Mouse (Mus musculus): ENCODE measurements at regions not wholly inside any gene's neighbourhood (a gene's known extent, or its start where the extent isn't known, plus 50 kb on each side); places are given as distances from the start of the nearest gene placed in this dataset.
"Not testable (repeated sequence)": the region's sequence is repeated elsewhere in the genome, so short reads cannot be mapped to it uniquely, and the experiment has no call there.

DNA sequence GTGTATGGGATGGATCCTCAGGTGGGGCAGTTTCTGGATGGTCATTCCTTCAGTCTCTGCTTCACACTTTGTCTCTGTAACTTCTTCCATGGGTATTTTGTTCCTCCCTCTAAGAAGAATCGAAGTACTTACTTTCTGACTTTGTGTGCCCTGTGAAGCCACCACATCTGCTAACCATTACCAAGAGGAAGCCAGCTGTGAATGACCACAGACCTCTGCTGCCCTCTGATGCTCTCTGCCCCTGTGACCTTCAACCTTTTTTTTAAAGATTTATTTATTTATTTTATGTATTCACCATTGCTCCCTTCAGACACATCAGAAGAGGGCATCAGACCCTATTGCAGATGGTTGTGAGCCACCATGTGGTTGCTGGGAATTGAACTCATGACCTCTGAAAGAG lies 475.7 kb upstream of the Gulo start:
- not testable (repeated sequence) for DNase-seq (ENCODE audit: extremely low read depth, low read depth)

DNA sequence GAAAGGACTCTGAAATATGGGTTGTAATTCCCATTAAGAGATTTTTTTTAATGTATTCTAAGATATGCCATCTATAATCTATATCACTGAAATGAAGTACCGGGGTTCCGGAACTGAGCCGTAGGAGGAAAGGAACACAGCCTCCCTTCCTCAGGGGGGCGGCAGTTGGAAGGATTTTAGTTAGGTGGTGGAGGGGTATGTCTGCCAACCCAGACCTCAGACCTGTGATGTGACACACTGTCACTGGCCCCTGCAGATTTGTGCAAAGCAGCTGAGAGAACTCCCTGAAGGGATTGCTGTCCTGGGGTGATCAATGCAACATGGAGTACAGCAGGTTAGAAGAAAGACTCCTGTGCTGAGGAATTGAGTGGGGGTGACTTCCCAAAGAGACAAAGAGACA lies 470.2 kb upstream of the Gulo start:
- DNase-seq (ENCODE audit: extremely low read depth, low read depth): no peak

DNA sequence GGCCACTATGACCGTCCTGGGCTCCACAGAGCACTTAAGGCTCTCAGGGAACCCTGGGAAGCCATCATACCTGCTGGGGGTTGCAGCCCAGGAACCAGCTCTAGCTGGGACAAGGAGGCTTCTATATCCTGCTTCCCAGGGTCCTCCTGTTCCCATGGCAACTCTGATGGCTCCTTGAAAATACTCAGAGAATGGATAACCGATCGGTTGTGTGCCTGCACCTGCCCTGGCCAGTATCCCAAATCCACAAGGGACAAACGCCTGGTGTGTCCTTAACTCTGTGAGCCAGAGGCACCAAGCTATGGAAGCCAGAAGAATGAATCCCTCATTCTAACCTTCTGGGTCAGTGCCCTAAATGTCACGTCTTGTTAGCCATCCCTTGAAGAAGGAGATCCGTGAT lies 469.6 kb upstream of the Gulo start:
- no peak for DNase-seq (ENCODE audit: extremely low read depth, low read depth)

DNA sequence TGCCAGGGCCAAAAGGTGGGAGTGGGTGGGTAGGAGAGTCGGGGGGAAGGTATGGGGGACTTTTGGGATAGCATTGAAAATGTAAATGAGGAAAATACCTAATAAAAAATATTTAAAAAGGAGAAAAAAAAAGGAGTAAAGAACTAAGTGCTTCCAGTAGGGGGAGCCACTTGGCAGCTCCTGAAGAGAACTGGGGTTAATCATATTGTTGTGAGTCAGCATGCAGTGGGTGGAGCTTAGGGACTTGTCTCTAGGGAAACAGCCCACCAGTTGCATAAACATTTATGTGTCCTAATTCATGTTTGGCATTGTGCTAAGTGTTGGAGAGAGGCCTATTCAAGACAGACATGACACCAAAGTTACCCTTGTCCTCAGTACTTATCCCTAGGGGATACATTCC lies 466.0 kb upstream of the Gulo start:
- DNase-seq (ENCODE audit: extremely low read depth, low read depth): peak; percentile 17

DNA sequence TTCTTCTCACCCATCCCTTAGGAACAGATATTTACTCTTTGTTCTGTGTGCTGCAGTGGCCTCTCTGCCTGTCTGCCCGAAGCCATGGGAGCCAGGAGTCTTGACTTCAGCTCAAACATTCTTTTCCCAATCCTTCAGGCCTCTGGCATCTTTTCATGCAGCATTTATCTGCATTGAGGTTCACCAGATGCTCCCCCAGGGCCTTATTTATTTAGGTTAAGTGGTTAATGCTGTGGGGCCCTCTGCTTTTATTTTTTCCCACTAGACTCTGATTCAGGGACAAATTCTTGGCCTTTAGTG lies 464.2 kb upstream of the Gulo start:
- no peak for DNase-seq (ENCODE audit: extremely low read depth, low read depth)

DNA sequence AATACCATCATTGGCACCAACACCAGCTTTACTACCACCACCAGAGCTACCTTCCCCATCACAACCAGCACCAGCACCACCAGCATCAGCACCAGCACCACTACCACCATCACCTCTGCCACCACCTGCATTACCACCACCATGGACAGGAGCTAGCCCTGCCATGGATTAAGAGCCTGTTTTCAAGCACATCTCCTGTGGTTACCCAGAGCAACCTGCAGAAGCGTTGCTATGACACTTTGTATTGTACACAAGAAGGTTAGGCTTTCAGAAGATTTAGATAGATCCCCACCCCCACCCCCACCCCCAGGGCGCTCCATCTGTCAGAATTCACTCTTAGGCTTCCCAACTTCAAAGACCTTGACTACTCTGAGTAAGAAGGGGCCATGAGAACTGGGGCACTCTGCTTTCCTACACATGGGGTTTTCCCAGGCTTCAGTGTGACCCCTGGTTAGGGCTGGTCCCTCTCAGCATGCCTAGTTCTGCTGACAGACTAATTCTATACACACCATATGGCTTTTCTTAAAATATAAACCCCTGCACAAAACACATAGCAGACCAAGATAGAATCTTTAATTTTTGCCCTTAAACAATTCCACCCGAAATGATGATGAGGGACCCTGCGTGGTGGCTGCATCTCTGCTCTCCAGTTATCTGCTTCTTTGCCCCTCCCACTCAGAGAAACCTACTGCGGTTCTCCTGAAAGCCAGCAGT lies 463.7 kb upstream of the Gulo start:
- DNase-seq (ENCODE audit: extremely low read depth, low read depth): no peak

DNA sequence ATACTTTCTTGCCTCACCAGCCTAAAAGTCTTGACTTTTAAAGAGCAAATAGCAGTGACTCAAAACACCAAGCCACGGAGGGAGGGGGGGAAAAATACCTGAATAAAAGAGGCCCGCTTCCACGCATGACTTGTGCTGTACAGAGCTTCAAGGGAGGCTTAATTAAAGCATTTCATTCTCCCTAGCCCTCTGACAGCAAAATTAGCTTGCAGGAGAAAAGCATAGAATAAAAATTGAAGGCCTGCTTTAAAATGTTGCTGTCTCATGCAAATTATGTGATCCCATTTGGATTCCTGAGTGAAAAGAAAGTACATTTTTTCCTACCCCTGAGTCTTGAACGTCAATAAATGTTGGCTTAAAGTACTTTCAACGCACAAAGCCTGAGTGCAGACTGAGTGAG lies 453.1 kb upstream of the Gulo start:
- DNase-seq (ENCODE audit: extremely low read depth, low read depth): no peak

DNA sequence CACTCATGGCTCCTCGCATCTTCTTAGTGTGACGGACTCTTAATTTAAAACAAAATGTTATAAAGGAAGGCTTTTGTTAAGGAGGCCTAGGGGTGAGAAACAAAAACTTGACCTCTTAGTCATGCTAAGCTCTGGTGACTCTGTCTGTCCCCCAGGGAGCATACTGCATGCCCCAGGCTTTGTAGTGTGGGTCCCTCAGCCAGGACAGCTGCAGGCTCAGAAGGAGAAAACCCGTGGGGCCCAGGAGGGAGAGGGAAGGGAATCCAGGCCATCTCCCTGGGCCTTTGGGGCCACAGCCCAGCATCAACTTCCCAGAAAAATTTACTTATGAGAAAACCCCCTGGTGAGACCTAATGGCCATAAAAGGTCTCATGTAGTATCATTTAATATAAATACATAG lies 451.8 kb upstream of the Gulo start:
- DNase-seq (ENCODE audit: extremely low read depth, low read depth): no peak

DNA sequence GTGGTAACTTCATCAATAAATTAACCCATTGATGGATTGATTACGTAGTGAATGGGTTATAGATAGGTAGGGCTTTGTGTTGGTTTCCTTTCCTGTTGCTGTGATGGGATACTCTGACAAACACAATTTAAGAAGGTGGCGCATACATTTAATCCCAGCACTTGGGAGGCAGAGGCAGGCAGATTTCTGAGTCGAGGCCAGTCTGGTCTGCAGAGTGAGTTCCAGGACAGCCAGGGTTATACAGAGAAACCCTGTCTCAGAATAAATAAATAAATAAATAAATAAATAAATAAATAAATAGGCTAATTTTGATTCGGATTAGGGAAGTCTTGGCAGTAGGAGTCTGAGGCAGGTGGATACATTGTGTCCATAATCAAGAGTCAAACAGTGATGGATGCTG lies 449.7 kb upstream of the Gulo start:
- DNase-seq (ENCODE audit: extremely low read depth, low read depth): no peak

DNA sequence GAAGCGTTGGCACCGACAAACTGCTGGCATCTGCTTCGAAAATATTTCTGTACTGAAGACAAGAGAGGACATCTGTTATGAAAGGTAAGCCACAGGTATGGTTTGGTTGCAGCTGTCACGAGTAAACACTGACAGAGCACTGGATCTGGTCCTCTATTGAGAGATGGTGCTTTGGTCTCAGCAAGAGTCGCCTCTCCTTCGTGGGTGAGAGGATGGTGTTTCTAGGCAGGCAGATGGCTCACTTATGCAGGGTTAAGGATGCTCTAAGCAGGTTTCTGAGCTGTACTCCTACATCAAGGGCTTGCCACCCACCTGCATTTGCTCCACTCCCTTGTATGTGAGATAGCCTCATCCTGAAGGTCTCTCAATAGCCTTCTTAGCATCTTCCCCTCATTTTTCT lies 448.3 kb upstream of the Gulo start:
- no peak for DNase-seq (ENCODE audit: extremely low read depth, low read depth)

DNA sequence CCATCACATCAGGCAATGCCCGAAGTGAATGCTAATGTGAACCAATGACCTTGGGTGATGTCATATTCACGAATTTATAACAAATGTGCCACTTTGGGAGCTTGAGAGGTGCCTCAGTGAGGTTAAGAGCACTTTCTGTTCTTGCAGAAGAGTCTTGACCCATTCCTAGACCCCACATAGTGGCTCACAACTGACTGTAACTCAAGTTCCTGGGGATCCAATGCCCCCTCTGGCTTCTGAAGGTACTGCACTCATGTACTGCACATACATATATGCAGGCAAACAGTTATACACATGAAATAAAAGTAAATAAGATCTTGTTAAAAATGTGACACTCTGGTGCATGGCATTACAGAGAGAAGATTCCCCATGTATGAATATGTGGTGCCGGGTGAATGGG lies 443.8 kb upstream of the Gulo start:
- DNase-seq (ENCODE audit: extremely low read depth, low read depth): no peak

DNA sequence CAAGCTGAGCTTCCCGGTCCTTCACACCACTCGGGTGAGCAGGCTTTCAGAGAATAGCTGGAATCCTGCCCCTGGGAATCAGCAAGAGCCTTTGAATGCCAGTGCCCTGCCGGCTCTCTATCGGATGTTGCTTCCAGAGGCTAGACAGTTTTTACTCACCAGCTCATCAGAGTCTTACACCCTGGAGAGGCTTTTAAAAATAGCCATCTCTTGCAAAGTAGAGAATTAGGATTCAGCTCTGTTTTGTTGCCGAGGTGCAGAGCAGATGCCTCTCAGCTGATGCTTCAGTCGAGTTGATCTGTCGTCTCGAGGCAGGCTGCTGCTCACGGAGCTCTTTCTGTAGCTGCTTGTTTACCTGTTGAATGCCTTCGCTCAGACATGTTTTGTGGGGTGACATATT lies 441.3 kb upstream of the Gulo start:
- no peak for DNase-seq (ENCODE audit: extremely low read depth, low read depth)

DNA sequence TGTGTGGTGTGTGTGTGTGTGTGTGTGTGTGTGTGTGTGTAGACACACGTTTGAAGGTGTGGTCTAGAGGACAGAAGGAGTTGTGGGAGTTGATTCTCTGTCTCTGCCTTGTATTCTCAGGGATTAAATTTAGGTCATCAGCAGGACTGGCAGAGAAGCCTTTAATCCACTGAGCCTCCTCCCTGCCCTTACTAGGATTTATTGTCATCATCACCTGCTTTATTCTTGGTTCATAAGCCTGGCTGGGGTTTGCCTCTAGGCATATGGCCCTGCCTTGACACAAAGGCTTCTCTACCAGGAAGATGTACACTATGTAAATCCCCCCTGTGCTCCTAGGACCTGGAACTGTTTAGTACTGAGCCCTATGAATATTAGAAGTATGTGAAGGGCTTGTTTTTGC lies 433.6 kb upstream of the Gulo start:
- DNase-seq (ENCODE audit: extremely low read depth, low read depth): no peak

DNA sequence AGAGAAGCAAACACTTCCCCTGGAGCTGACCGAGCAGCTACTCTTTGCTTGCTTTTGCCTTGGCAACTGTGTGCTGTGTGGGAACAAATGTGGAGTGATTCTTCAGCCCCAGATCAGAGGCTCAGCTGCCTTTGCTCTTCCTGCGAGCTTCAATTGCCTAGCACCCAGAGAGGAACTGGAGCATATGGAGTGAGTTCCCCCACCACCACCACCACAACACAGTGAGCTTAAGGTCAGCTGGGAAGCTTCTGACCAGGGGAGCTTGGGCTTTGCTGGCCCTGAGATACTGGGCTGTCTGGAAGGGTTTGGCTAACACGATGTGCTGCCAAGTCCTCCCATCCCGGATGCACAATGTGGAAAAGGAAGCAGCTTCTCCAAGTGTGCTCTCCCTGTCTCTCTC lies 432.8 kb upstream of the Gulo start:
- DNase-seq (ENCODE audit: extremely low read depth, low read depth): no peak

DNA sequence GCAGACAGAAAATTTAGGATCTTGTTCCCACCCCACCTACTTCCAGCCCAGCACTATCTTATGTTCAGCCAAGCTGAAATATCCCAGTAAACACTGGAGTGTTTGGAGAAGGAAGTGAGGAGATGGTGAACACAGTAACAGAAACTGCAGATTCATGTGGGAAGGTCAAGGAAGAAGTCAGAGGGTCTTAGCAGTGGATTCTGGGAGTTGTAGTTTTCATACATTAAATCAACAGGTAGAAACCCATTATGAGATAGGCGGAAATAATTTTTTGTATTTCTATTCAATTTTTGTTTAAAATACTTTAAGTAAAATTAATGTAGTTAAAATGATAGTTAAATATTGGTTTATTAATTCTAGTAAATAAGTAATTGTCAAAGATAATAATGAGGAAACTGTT lies 429.6 kb upstream of the Gulo start:
- no peak for DNase-seq (ENCODE audit: extremely low read depth, low read depth)

DNA sequence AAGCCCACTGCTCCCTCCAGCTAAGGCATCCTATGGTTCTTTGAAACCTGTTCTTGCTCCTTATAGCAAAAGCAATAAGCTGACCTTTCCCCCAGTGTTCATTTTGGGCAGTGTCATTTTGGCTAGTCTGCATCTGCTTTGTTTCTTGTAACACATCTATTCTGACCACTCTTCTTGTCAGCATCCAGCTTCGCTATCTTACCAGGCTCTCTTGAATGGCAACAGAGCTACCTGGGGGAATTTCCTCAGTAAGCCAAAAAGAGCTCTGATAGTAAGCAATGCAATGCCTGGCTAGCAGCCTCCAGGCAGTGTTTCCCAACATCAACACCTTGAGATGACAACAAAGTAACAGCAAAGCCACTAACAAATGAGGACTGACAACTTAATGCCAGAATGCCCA lies 429.0 kb upstream of the Gulo start:
- DNase-seq (ENCODE audit: extremely low read depth, low read depth): no peak

DNA sequence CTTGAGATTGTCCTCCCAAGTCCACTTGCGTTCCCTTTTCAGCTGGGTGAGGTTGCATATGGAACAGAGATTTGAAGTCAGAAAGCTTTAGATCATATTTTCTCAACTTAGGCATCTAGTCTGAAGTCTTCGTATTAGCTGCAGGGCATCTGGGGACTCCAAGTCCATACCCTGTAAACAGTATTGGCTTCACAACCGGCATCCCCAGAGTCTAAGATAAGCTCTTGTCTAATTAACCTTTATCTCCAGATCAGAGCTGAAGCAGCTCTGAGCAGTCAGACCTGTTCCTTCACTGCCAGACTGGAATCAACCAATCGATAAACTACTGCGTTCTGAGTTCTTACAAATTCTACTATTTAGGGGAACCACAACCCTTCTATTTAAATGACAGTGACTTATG lies 422.6 kb upstream of the Gulo start:
- DNase-seq (ENCODE audit: extremely low read depth, low read depth): no peak

DNA sequence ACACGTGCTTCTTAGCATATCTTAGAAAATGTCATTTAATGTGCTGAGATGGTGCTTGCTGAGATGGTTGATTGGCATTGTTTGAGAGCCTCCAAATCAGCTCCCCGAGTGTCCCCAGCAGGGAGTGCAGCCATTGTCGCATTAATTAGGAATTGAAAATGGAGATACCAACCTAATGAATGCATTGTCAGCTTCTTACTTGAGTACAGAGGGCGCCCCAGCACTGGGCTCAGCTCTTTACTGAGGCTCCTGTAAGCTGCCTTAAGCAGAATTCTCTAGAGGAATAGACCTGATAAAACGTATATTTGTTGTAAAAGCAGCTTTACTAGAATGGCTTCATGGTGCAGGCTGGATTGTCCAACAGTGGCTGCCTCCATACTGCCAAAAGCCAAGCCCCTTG lies 415.1 kb upstream of the Gulo start:
- no peak for DNase-seq (ENCODE audit: extremely low read depth, low read depth)
